In genomic region chr11:29308024-29308598, GRCm38 (mm10) we compare ENCODE assay signal across 14 mouse cellular contexts.
"Had no signal": no experiment of that assay in that cellular context is flagged by ENCODE, and none has a peak within 500 bp of the region (broad histone marks: within the 10 kb centered on the region; RNA-seq: fewer than 3 reads in every experiment).

No protein-coding gene starts in this region.

- H3K4me3 ChIP-seq: kidney, embryonic 15.5 days; limb, embryonic 12.5 days; limb, embryonic 15.5 days; liver, embryonic 13.5 days; megakaryocyte, embryonic 14.5 days; midbrain, embryonic 10.5 days had no signal

- H3K27me3 ChIP-seq: kidney, embryonic 15.5 days; limb, embryonic 12.5 days; limb, embryonic 15.5 days; liver, embryonic 13.5 days; megakaryocyte, embryonic 14.5 days had no signal

- H3K4me1 ChIP-seq: kidney, embryonic 15.5 days; limb, embryonic 12.5 days; limb, embryonic 15.5 days; liver, embryonic 13.5 days; midbrain, embryonic 10.5 days had no signal

- H3K27ac ChIP-seq: kidney, embryonic 15.5 days; limb, embryonic 12.5 days; limb, embryonic 15.5 days; liver, embryonic 13.5 days; midbrain, embryonic 10.5 days had no signal

- DNase-seq: kidney, adult 11 months; kidney, adult 8-10 months; kidney, postnatal 10 days; kidney, postnatal 36 days; left cerebral cortex, postnatal 4 days; liver, embryonic 13.5 days; lung, embryonic 14.5 days; midbrain, embryonic 14.5 days; thymus, adult 18-20 months had no signal

- H3K9me3 ChIP-seq: kidney, embryonic 15.5 days; limb, embryonic 12.5 days; limb, embryonic 15.5 days; liver, embryonic 13.5 days; megakaryocyte, embryonic 14.5 days; midbrain, embryonic 10.5 days had no signal

- H3K9ac ChIP-seq: kidney, embryonic 15.5 days; limb, embryonic 12.5 days; limb, embryonic 15.5 days; liver, embryonic 13.5 days; lung, embryonic 14.5 days had no signal

- H3K4me2 ChIP-seq: kidney, embryonic 15.5 days; limb, embryonic 12.5 days; limb, embryonic 15.5 days; liver, embryonic 13.5 days; lung, embryonic 14.5 days had no signal

- H3K36me3 ChIP-seq: kidney, embryonic 15.5 days; limb, embryonic 12.5 days; limb, embryonic 15.5 days; liver, embryonic 13.5 days; midbrain, embryonic 10.5 days had no signal
